Mouse (Mus musculus): Measurements from ENCODE around the gene Rmi2. TPM values are rescaled to one million over a fixed set of nuclear protein-coding genes. Genes with fewer than 3 reads are reported as not detected.
"Not testable (repeated sequence)": the region's sequence is repeated elsewhere in the genome, so short reads cannot be mapped to it uniquely, and the experiment has no call there.

Rmi2 gene
- polyA plus RNA-seq, 1 experiment: 0.08 TPM

- DNase-seq (ENCODE audit: low read depth): no peak
Measured at GRCm38 (mm10) chr16:10827269-10827668, 7.6 kb upstream of the Rmi2 start.

GRCm38 (mm10) chr16:10827766-10828460 is 6.9 kb upstream of the Rmi2 start:
- no peak for DNase-seq (ENCODE audit: low read depth)

- no peak for DNase-seq (ENCODE audit: low read depth)
Measured at GRCm38 (mm10) chr16:10828461-10828805, 6.4 kb upstream of the Rmi2 start.

GRCm38 (mm10) chr16:10834542-10834910 is 333 bp upstream of the Rmi2 start:
- no peak for DNase-seq (ENCODE audit: low read depth)

GRCm38 (mm10) chr16:10836388-10836787 is 1.5 kb downstream of the Rmi2 start:
- no peak for DNase-seq (ENCODE audit: low read depth)

GRCm38 (mm10) chr16:10837250-10837649 is 2.4 kb downstream of the Rmi2 start:
- no peak for DNase-seq (ENCODE audit: low read depth)

- no peak for DNase-seq (ENCODE audit: low read depth)
Measured at GRCm38 (mm10) chr16:10837903-10838302, 3.0 kb downstream of the Rmi2 start.

GRCm38 (mm10) chr16:10838487-10839245 is 3.8 kb downstream of the Rmi2 start:
- DNase-seq (ENCODE audit: low read depth): peak; percentile 95

- no peak for DNase-seq (ENCODE audit: low read depth)
Measured at GRCm38 (mm10) chr16:10840018-10840417, 5.2 kb downstream of the Rmi2 start.

GRCm38 (mm10) chr16:10842282-10842855 is 7.5 kb downstream of the Rmi2 start:
- no peak for DNase-seq (ENCODE audit: low read depth)

GRCm38 (mm10) chr16:10843486-10844318 is 8.8 kb downstream of the Rmi2 start:
- no peak for DNase-seq (ENCODE audit: low read depth)

GRCm38 (mm10) chr16:10844319-10844670 is 9.4 kb downstream of the Rmi2 start:
- no peak for DNase-seq (ENCODE audit: low read depth)

GRCm38 (mm10) chr16:10845952-10846351 is 11.1 kb downstream of the Rmi2 start:
- DNase-seq (ENCODE audit: low read depth): no peak

GRCm38 (mm10) chr16:10846503-10846902 is 11.6 kb downstream of the Rmi2 start:
- no peak for DNase-seq (ENCODE audit: low read depth)

- no peak for DNase-seq (ENCODE audit: low read depth)
Measured at GRCm38 (mm10) chr16:10849965-10850861, 15.4 kb downstream of the Rmi2 start.

- DNase-seq (ENCODE audit: low read depth): no peak
Measured at GRCm38 (mm10) chr16:10850905-10851304, 16.0 kb downstream of the Rmi2 start.

GRCm38 (mm10) chr16:10852216-10852615 is 17.4 kb downstream of the Rmi2 start:
- DNase-seq (ENCODE audit: low read depth): not testable (repeated sequence)

GRCm38 (mm10) chr16:10859726-10860245 is 24.9 kb downstream of the Rmi2 start:
- no peak for DNase-seq (ENCODE audit: low read depth)

- no peak for DNase-seq (ENCODE audit: low read depth)
Measured at GRCm38 (mm10) chr16:10861408-10861807, 26.5 kb downstream of the Rmi2 start.

- no peak for DNase-seq (ENCODE audit: low read depth)
Measured at GRCm38 (mm10) chr16:10864833-10865591, 30.2 kb downstream of the Rmi2 start.

All from gonadal fat pad, adult 2 months (tissue).